Mouse (Mus musculus) lung, adult 2 months (tissue): Measurements from ENCODE around the gene Gfpt2.

Source experiments
- CTCF ChIP-seq: fragments of 200-500 bp; IDR thresholded peaks from 2 replicates; pipeline ENCODE4 v1.5.1; 2011; ENCODE audit warnings: mild to moderate bottlenecking, low read length, control low read depth; ENCODE audit not compliant: insufficient read depth
- POLR2A ChIP-seq: fragments of 200-500 bp; IDR thresholded peaks from 2 replicates; pipeline ENCODE4 v1.6.1; 2011; ENCODE audit warnings: low read depth, mild to moderate bottlenecking, control low read depth, low read length, borderline replicate concordance; ENCODE audit errors: extremely low read depth

- no peak for TF ChIP-seq CTCF
- no peak for TF ChIP-seq POLR2A
These were observed 53.8 kb downstream of the Gfpt2 start for GRCm38 (mm10) chr11:49847811-49848078.
